Mouse (Mus musculus) heart, adult 2 months (tissue): Measurements from ENCODE around the gene Tbx21. TPM values are rescaled to one million over a fixed set of nuclear protein-coding genes. Genes with fewer than 3 reads are reported as not detected.
A peak's percentile ranks its signal among the peaks of the same experiment; 100 is the strongest.

Experiments used
- DNase-seq, 2 experiments: peaks; one replicate each; pipeline ENCODE4 v3.0.0; 2021
- H3K27ac ChIP-seq: fragments of 200-600 bp; 2 replicates; pipeline ENCODE4 v1.8.1; 2022
- H3K27me3 ChIP-seq: fragments of 200-500 bp; 2 replicates; pipeline ENCODE4 v1.6.1; 2012; ENCODE audit warnings: mild to moderate bottlenecking, low read length, inconsistent platforms, mixed read lengths; ENCODE audit not compliant: control insufficient read depth, insufficient read depth
- H3K36me3 ChIP-seq: fragments of 200-500 bp; 2 replicates; pipeline ENCODE4 v1.6.1; 2012; ENCODE audit warnings: low read length, inconsistent platforms; ENCODE audit not compliant: control insufficient read depth, insufficient read depth
- H3K4me1 ChIP-seq: fragments of 200-500 bp; 2 replicates; pipeline ENCODE4 v1.6.1; 2011; ENCODE audit warnings: low read length; ENCODE audit not compliant: control insufficient read depth, insufficient read depth
- H3K4me3 ChIP-seq: fragments of 200-600 bp; 2 replicates; pipeline ENCODE4 v1.8.1; 2022
- H3K79me2 ChIP-seq: fragments of 200-500 bp; replicated peaks from 2 replicates; pipeline ENCODE4 v1.6.1; 2012; ENCODE audit warnings: mild to moderate bottlenecking, inconsistent platforms, low read length, moderate library complexity, mixed read lengths; ENCODE audit not compliant: control insufficient read depth, insufficient read depth
- H3K9ac ChIP-seq: fragments of 200-500 bp; 2 replicates; pipeline ENCODE4 v1.6.1; 2012; ENCODE audit warnings: low read depth, mild to moderate bottlenecking, control low read depth, inconsistent platforms, low read length, mixed read lengths
- CTCF ChIP-seq: fragments of 200-600 bp; IDR thresholded peaks from 2 replicates; pipeline ENCODE4 v1.8.1; 2022; ENCODE audit warnings: antibody characterized with exemption, mild to moderate bottlenecking, moderate library complexity
- EP300 ChIP-seq: fragments of 200-500 bp; IDR thresholded peaks from 2 replicates; pipeline ENCODE4 v1.6.1; 2011; ENCODE audit warnings: low read depth, low read length, control low read depth; ENCODE audit not compliant: insufficient read depth
- POLR2A ChIP-seq: fragments of 200-500 bp; IDR thresholded peaks from 2 replicates; pipeline ENCODE4 v1.6.1; 2011; ENCODE audit warnings: mild to moderate bottlenecking, low read depth, low read length, control low read depth; ENCODE audit not compliant: insufficient read depth
- WGBS: fragments of 180-500 bp; shearing (Covaris S2); methylation state at CpG from one replicate; pipeline ENCODE4 v1.1.7; 2018; 5-methylcytosine and 5-hydroxymethylcytosine counted together
- intact Hi-C: fragments of 180-260 bp; cut with DNase I; formaldehyde crosslinking; loops from one replicate; pipeline ENCODE4 v1.15.1; 2025
- polyA plus RNA-seq: library from polyadenylated mRNA; depleted of rRNA; stranded (reverse); fragments of >200 nt; gene quantifications from 2 replicates; pipeline ENCODE4 v1.2.3, GENCODE M21; 2012
- total RNA-seq, 2 experiments: library from RNA; stranded (reverse); gene quantifications; 2 replicates each; pipeline ENCODE4 v1.2.3; 2021

Tbx21 gene
- total and polyA plus RNA-seq, 3 experiments, result 0.45 TPM; not detected in 2

DNA sequence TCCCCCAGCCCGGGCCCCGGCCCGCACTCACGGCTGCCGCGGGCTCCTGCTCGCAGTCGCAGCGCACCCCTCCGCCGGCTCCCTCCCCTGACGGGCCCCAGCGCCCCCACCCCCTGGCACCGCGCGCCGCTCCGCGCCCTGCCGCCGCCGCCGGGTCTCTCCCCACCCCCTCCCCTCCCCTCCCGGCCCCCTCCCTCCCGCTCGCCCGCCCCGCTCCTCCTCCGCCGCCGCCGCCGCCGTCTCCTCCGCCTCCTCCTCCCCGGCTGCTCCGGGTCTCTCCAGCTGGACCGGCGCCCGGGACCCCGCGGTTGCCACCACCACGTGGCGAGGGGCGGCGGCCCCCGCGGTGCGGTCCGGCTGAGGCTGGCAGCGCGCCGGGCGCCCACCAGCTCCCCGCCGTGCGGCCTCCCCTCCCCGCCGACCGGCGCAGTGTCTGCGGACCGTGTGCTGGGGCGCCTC lies 36.2 kb upstream of the Tbx21 start, which contains the start of gene Tbkbp1:
Gene Tbkbp1 (minus strand): TSS at position 153 of the 459 bp plus-strand sequence.
- Histone ChIP-seq H3K36me3 (no peaks in the 10 kb centered on the region), H3K4me1 (peaks cover 5% of the 10 kb centered on the region), H3K27me3 (no peaks in the 10 kb centered on the region), H3K79me2 (no peaks in the 10 kb centered on the region), H3K9ac (peak within 1 kb of the TSS; percentile 54), H3K4me3 (peak within 1 kb of the TSS; percentile 80), H3K27ac (peak within 1 kb of the TSS; percentile 92)
- intact Hi-C loops, result loop anchor here (2.0 kb wide), 1 partner anchor 35 kb away; the partner anchor contains the start of gene Kpnb1
- no peak for TF ChIP-seq POLR2A
- TF ChIP-seq EP300, result no peak
- TF ChIP-seq CTCF, result no peak
- 5% methylated on average over 34 of the region's 64 CpGs for WGBS
- DNase-seq, result peak; percentile 59 to 74

GRCm38 (mm10) chr11:97150411-97151330 lies 35.5 kb upstream of the Tbx21 start:
- Histone ChIP-seq H3K36me3 (no peaks in the 10 kb centered on the region), H3K27ac (peak overlapping the region; percentile 92), H3K4me3 (peak overlapping the region; percentile 80), H3K79me2 (no peaks in the 10 kb centered on the region), H3K4me1 (peaks cover 5% of the 10 kb centered on the region), H3K27me3 (no peaks in the 10 kb centered on the region), H3K9ac (peak overlapping the region; percentile 54)
- DNase-seq, result peak; percentile 74 to 76
- TF ChIP-seq CTCF (no peak), POLR2A (peak; percentile 51), EP300 (no peak)
- intact Hi-C loops, result loop anchor here (2.0 kb wide), 1 partner anchor 36 kb away; the partner anchor contains the start of gene Kpnb1
- 1% methylated on average over 79 of the region's 102 CpGs for WGBS

DNA sequence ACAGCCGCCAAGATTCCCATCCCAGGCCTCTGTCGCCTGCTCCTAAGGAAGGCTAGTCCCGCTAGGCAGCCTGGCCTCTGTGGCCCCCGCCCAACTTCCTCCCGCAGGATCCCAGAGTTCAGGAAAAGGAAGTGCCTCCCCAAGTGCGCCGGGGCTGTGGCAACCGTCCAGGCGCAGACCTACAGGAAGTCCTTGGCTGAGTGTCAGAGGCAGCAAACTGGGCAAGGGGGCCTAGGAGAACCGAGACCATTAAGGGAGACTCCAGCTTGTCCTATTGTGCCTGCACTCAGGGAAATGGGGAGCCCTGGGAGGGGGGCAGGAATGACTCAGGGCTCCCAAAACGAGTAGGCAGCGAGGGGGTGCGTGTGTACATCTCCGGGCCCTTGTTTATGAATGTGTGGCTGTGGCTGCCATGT lies 34.9 kb upstream of the Tbx21 start:
- peak; percentile 87 to 91 for DNase-seq
- H3K36me3 ChIP-seq, result no peaks in the 10 kb centered on the region
- peak overlapping the region; percentile 54 for H3K9ac ChIP-seq
- H3K27me3 ChIP-seq, result no peaks in the 10 kb centered on the region
- peaks cover 5% of the 10 kb centered on the region for H3K4me1 ChIP-seq
- 18% methylated on average over 14 of the region's 14 CpGs for WGBS
- intact Hi-C loops, result loop anchor here (2.0 to 5.0 kb wide), 2 partner anchors 37 to 48 kb away; partner anchors contain the start of gene Kpnb1
- H3K27ac ChIP-seq, result peak overlapping the region; percentile 92
- peak overlapping the region; percentile 80 for H3K4me3 ChIP-seq
- peak; percentile 71 for TF ChIP-seq POLR2A
- TF ChIP-seq EP300, result peak; percentile 76
- no peak for TF ChIP-seq CTCF
- H3K79me2 ChIP-seq, result no peaks in the 10 kb centered on the region

DNA sequence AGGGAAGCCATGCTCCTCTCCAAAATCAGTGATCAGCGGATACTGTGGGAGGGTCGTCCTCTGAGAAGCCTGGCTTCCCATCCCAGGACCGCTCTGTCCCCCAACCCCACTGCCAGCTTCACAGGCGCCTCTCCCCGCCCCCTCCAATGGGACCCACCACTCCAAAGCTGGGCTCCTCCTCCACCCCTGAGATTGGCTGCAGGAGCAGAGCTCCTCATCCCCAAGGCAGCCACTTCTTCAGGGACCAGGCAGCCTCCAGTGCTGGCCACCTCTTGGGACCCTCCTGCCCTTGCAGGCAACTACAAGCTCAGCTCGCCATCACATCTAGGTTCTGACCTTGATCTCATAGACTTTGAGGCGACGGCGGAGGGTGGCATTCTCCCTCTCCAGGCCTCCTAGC lies 33.9 kb upstream of the Tbx21 start:
- Histone ChIP-seq H3K9ac (peak overlapping the region; percentile 49), H3K79me2 (no peaks in the 10 kb centered on the region), H3K27ac (peak overlapping the region; percentile 92), H3K4me1 (peaks cover 5% of the 10 kb centered on the region), H3K36me3 (no peaks in the 10 kb centered on the region), H3K27me3 (no peaks in the 10 kb centered on the region), H3K4me3 (peak overlapping the region; percentile 80)
- intact Hi-C loops, result loop anchor here (5.0 kb wide), 1 partner anchor 47 kb away; no protein-coding TSS in a partner anchor
- no peak for DNase-seq
- TF ChIP-seq EP300, result no peak
- no peak for TF ChIP-seq POLR2A
- WGBS, result 42% methylated on average over 9 of the region's 9 CpGs

DNA sequence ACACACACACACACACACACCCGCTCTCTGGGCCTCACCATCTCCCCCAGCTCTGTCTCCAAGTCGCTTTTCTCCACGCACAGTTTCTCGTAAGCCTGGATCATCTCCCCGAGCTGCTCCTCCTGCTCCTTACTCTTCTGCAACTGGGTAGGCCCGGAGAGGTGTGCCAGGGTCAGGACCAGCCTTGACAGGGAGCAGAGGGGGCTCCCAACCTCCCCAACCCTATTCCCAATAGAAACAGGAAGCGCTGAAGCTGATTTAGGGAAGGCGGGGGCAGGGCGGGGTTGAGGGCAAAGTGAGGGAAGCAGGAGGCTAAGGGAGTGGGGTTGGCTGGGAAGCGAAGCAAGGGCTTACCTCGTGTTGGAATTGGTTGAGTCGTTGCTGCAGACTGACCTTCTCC lies 33.5 kb upstream of the Tbx21 start:
- WGBS, result 38% methylated on average over 12 of the region's 12 CpGs
- peak overlapping the region; percentile 80 for H3K4me3 ChIP-seq
- H3K9ac ChIP-seq, result peak overlapping the region; percentile 49
- intact Hi-C loops, result loop anchor here (5.0 kb wide), 1 partner anchor 46 kb away; no protein-coding TSS in a partner anchor
- no peaks in the 10 kb centered on the region for H3K36me3 ChIP-seq
- H3K27me3 ChIP-seq, result no peaks in the 10 kb centered on the region
- no peaks in the 10 kb centered on the region for H3K79me2 ChIP-seq
- H3K4me1 ChIP-seq, result peaks cover 5% of the 10 kb centered on the region
- DNase-seq, result no peak
- peak overlapping the region; percentile 92 for H3K27ac ChIP-seq
- TF ChIP-seq CTCF (no peak), EP300 (no peak), POLR2A (no peak)

DNA sequence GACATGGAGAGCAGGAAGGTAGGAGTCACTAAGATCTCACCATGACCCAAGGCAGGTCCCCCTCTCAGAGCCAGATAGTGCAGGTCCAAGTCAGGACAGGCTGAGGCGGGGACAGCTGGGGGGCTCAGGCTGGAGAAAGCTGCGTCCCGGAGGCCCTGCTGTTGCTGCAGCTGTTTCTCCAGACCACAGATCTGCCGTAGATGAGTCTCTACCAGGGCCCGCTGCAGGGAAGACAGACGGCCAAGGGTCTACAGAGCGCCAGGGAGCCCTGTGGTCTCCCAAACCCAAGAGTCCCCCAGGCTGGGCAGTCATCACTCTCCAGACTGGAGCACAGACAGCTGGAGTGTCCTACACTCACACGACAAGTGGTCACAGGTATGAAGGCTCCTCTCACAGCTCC lies 32.2 kb upstream of the Tbx21 start:
- no peaks in the 10 kb centered on the region for H3K27me3 ChIP-seq
- H3K4me3 ChIP-seq, result no peak overlapping the region
- H3K9ac ChIP-seq, result no peak overlapping the region
- intact Hi-C loops, result loop anchor here (5.0 kb wide), 1 partner anchor 45 kb away; no protein-coding TSS in a partner anchor
- peaks cover 5% of the 10 kb centered on the region for H3K4me1 ChIP-seq
- TF ChIP-seq EP300, result no peak
- no peak for TF ChIP-seq CTCF
- TF ChIP-seq POLR2A, result no peak
- WGBS, result 80% methylated on average over 8 of the region's 8 CpGs
- no peak for DNase-seq
- H3K27ac ChIP-seq, result no peak overlapping the region
- no peaks in the 10 kb centered on the region for H3K79me2 ChIP-seq
- no peaks in the 10 kb centered on the region for H3K36me3 ChIP-seq
